Mouse (Mus musculus): ENCODE measurements around the gene Adat3. TPM values are rescaled to one million over a fixed set of nuclear protein-coding genes. Genes with fewer than 3 reads are reported as not detected.
A peak's percentile ranks its signal among the peaks of the same experiment; 100 is the strongest.

The Adat3 gene
- polyA plus RNA-seq (2015; fragmentation: Nextera tagmentation; extraction: Ambion mirVana) = 3.0 and 4.8 TPM in 2 replicates

DNA sequence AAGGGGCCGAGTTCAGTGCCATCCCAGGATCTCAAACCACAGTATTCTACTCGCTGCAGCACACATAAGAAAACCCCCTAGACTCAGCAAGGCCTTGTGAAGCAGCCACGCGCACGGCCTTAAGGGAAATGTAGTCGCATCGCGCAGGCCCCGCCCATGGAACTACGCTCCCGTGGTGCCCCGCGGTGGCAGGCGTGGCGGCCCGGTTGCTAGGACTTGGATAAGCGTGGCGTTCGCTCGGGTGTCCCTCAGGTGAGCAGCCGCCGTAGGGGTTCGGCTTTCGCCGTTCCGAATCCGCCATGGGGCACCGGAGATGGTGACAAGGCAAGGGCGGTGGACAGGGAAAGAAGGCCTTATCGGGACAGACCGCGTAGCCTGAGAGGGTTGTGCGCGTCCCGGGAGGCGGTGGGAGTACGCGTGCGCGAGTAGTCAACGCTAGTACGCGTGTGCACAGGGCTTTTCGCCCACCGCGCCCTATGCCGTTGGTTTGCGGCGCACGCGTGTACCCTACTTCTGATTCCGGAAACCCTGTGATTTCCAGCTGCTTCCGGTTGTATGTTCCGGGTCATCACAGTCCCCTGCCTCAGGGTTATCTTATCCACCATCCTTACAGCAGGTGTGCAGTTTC is at the start of gene Adat3, which contains the start of gene Scamp4:
Gene Adat3, plus strand, starts transcription at position 183 of the 628 bp plus-strand sequence.
Gene Scamp4, plus strand, starts transcription at position 175 of the 628 bp plus-strand sequence.
- Histone ChIP-seq H3K4me2 (peak within 1 kb of the TSS; percentile 87), H3K36me3 (peaks cover 19% of the 10 kb centered on the region), H3K27ac (replicated peaks) (peak within 1 kb of the TSS; percentile 90), H3K27me3 (peaks cover 5% of the 10 kb centered on the region; the same call in 1 of the 2 replicates), H3K9ac (peak within 1 kb of the TSS; percentile 83), H3K4me1 (replicated peaks) (peaks cover 24% of the 10 kb centered on the region), H3K4me3 (peak within 1 kb of the TSS; percentile 72), H3K9me3 (no peaks in the 10 kb centered on the region)
- under 1% methylated on average over 54 of the region's 54 CpGs for WGBS
- peak; percentile 96 for ATAC-seq (ENCODE audit: low read depth)

DNA sequence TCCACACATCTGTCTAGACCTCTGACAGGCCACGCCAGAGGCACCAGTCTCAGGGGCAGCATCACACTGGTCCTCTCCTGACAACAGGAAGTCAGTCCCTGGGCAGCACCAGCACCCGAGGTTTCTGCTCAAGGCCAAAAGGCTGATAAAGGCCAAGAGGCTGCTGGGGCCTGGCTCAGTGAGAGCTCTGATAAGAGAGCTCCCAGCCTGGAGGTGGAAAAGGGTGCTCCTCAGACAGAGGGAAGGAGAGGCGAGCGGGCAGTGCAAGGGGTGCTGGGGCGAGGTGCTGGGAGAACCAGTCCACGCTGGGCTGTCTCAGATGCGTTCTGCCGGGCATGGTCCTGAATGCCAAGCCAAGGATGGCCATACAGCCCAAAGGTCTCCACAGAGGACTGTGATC is 49.1 kb upstream of the Adat3 start:
- Histone ChIP-seq H3K27me3 (no peaks in the 10 kb centered on the region), H3K9me3 (no peaks in the 10 kb centered on the region), H3K9ac (no peak overlapping the region), H3K4me2 (no peak overlapping the region), H3K36me3 (peaks cover 21% of the 10 kb centered on the region), H3K4me3 (no peak overlapping the region), H3K4me1 (replicated peaks) (peaks cover 22% of the 10 kb centered on the region), H3K27ac (replicated peaks) (no peak overlapping the region)
- no peak for ATAC-seq (ENCODE audit: low read depth)
- 92% methylated on average over 8 of the region's 8 CpGs for WGBS

DNA sequence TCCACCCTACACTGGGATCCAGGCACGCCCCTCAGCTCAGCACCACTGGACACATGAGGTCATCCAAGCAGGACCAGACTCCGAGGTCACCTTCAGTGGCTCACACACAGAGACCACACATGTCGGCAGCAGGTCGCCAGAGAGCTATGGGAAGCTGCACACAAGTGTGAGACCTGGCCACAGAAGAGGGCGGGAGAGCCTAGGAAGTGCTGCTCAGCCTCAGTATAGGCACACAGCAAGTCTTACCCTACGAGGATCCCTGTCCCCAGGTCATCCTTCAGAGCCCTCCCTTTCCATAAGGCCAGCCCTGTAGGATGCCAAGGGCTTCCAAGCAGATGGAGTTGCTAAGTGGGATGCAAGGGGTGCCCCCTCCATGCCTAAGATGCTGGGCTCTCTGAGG is 48.7 kb upstream of the Adat3 start:
- H3K27me3 ChIP-seq = no peaks in the 10 kb centered on the region
- H3K9me3 ChIP-seq = no peaks in the 10 kb centered on the region
- ATAC-seq (ENCODE audit: low read depth) = no peak
- peaks cover 18% of the 10 kb centered on the region for H3K36me3 ChIP-seq
- no peak overlapping the region for H3K9ac ChIP-seq
- H3K4me1 ChIP-seq (replicated peaks) = peaks cover 23% of the 10 kb centered on the region
- 90% methylated on average over 6 of the region's 6 CpGs for WGBS
- no peak overlapping the region for H3K4me3 ChIP-seq
- no peak overlapping the region for H3K27ac ChIP-seq (replicated peaks)
- no peak overlapping the region for H3K4me2 ChIP-seq

DNA sequence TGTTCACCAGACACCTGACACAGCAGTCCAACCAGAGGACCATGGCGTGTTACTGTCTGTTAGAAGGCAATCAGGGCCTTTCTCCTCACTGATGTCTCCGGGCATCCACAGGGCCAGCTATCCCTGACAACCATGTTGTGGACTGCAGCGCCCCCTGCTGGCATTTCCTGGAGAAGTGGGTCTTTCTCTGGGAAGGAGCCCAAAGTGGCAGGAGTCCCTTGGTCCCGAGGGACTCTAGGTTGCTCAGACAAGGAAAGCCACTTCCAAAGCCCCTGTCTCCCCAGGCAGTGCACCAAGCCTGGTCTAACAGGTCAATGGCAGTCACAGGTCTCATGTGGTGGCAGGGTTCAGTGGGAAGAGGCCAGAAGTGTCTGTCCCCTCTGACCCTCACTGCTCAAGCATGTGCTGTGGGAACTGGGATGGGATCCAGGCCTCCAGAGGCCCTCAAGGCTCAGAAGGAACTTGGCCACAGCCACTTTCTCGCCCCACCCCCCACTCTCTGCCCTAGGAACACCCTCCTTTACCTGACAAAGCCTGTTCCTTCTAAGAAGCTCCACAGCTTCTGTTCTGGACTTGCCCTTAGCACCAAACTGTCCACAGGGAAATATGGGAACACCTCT is 45.2 kb upstream of the Adat3 start:
- H3K9me3 ChIP-seq = no peaks in the 10 kb centered on the region
- WGBS = 31% methylated on average over 5 of the region's 5 CpGs
- peak overlapping the region; percentile 49; the same call in 1 of the 2 replicates for H3K9ac ChIP-seq
- H3K4me1 ChIP-seq (replicated peaks) = peaks cover 47% of the 10 kb centered on the region
- no peak overlapping the region for H3K4me3 ChIP-seq
- H3K27me3 ChIP-seq = no peaks in the 10 kb centered on the region
- H3K4me2 ChIP-seq = no peak overlapping the region
- H3K27ac ChIP-seq (replicated peaks) = no peak overlapping the region
- no peak for ATAC-seq (ENCODE audit: low read depth)
- no peaks in the 10 kb centered on the region for H3K36me3 ChIP-seq

DNA sequence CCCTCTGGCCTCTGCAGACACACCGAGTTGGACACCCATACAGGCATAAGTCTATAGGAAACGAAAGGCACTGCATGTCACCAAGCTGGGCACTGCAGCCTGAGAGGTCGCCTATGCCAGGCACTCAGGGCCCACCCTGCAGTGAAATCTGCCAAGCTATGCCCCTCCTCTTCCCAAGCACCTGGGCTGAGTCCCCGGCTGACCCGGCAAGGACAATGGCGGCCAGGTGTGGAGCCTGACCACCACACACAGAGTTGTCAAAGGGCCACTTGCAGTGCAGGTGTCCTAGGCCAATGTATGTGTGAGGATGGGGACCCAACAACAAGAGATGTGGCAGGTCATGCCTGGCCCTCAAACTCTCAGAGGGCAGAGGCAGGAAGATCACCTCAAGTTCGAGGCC is 43.2 kb upstream of the Adat3 start:
- H3K36me3 ChIP-seq = no peaks in the 10 kb centered on the region
- no peak overlapping the region for H3K27ac ChIP-seq (replicated peaks)
- H3K4me3 ChIP-seq = no peak overlapping the region
- no peak overlapping the region; the same call in 1 of the 2 replicates for H3K9ac ChIP-seq
- no peaks in the 10 kb centered on the region for H3K27me3 ChIP-seq
- peak overlapping the region; percentile 88 for H3K4me2 ChIP-seq
- no peak for ATAC-seq (ENCODE audit: low read depth)
- H3K4me1 ChIP-seq (replicated peaks) = peaks cover 54% of the 10 kb centered on the region
- no peaks in the 10 kb centered on the region for H3K9me3 ChIP-seq
- 92% methylated on average over 7 of the region's 7 CpGs for WGBS

DNA sequence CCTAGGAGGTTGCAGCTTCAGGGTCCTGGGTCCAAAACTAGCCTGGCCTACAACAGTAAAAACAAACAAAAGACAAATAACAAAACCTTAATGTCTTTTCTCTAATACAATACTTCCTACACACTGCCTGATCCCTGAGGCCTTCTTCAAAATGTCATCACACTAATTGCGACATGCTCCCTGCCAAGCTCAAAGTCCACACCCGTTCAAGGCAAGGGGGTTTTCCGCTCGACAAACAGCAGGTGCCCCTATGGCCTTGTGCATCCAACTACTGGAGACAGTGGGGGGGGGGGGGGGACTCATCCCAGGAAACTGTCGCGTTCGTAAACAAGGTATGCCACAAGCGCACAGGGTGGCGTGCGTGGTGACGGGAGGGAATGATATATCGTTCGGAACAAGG is 42.1 kb upstream of the Adat3 start:
- Histone ChIP-seq H3K4me3 (peak overlapping the region; percentile 95), H3K27me3 (no peaks in the 10 kb centered on the region), H3K36me3 (no peaks in the 10 kb centered on the region; the same call in 1 of the 2 replicates), H3K9ac (peak overlapping the region; percentile 92), H3K27ac (replicated peaks) (no peak overlapping the region), H3K9me3 (no peaks in the 10 kb centered on the region), H3K4me2 (peak overlapping the region; percentile 88), H3K4me1 (replicated peaks) (peaks cover 55% of the 10 kb centered on the region)
- ATAC-seq (ENCODE audit: low read depth) = 0 out of 2 replicates have a peak, but pooled peaks have one; percentile 0
- 0% methylated on average over 13 of the region's 13 CpGs for WGBS

DNA sequence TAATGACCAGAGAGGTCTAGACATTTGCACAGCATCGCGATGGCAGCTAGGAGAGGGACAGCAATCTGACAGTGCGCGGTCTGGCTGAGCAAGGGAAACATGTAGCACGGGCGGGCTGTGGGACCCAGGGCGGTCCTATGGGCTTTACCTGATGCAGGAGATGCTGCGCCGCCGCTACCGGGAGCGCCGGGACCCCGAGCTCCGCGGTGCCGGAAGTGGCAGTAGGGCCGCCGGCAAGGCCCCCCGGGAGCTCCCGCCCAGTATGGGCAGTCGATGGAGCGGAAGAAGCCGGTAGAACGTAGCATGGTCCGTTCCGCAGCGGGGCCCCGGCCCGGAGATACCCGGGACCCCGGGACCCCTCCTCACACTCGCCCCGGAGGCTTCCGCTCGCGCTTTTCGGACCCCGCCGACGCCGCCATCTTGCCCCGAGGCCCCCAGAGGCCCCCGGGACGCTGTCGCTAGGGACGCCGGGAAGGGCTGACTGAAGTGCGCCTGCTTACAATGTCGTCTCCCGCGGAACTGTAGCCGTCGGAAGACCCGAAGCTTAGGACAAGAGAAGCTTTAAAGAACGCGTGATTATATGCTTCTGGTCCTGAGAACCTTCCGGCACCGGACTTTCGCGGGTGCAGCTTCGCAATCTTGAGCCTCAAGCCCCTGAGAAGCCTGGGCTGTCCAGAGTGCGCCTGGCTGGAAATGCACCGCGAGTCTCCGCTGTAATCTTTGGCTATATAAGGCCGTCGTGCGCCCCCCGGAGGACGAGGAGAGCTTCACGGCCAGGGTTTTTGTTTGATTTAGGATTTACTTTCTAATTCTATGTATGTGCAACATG is 41.4 kb upstream of the Adat3 start, which contains the start of gene Rexo1:
Gene Rexo1, minus strand, starts transcription at position 445 of the 829 bp plus-strand sequence.
- under 1% methylated on average over 72 of the region's 72 CpGs for WGBS
- peaks cover 62% of the 10 kb centered on the region for H3K4me1 ChIP-seq (replicated peaks)
- H3K4me2 ChIP-seq = peak within 1 kb of the TSS; percentile 88
- no peaks in the 10 kb centered on the region; the same call in 1 of the 2 replicates for H3K36me3 ChIP-seq
- H3K27me3 ChIP-seq = no peaks in the 10 kb centered on the region
- peak within 1 kb of the TSS; percentile 92 for H3K9ac ChIP-seq
- H3K9me3 ChIP-seq = no peaks in the 10 kb centered on the region
- peak within 1 kb of the TSS; percentile 95 for H3K4me3 ChIP-seq
- ATAC-seq (ENCODE audit: low read depth) = peak; percentile 75
- peak within 1 kb of the TSS; percentile 88 for H3K27ac ChIP-seq (replicated peaks)

DNA sequence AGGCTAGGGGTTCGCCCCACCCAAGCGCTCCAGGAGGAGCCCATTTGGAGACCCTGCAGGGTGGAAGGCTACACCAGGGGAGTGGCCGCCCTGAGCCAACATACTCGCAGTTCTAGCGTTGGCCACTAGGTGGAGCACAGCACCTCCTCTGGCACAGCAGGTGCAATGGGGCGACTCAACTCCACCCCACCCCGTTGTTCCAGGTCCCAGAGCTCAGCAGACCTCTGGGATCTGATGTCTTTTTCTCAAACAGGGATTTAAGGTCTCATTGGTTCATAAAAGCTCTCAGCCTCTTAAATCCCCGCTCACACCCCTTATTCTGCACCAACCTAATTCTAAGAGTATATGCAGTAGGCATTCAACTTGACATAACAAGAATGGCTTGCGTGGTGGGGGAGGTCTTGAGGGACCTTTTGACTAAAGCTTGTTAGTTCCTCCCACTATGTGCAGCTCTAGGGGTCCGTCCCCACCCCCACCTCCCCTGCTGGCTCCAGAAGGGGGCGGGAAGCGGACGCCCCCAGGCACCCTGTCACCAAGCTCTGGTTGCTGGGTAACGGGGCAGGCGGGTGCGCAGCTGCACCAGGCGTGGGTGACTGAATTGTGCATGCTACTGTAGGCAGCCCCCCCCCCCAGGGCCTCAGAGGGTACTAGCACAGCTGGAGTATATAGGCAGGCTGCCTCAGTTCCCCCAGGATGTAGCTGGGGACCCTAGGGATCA is 36.1 kb upstream of the Adat3 start:
- H3K36me3 ChIP-seq = peaks cover 10% of the 10 kb centered on the region
- H3K9ac ChIP-seq = peak overlapping the region; percentile 39
- WGBS = 14% methylated on average over 17 of the region's 17 CpGs
- H3K4me2 ChIP-seq = peak overlapping the region; percentile 45
- peaks cover 63% of the 10 kb centered on the region for H3K4me1 ChIP-seq (replicated peaks)
- ATAC-seq (ENCODE audit: low read depth) = peak; percentile 68
- peak overlapping the region; percentile 2; the same call in 1 of the 2 replicates for H3K4me3 ChIP-seq
- no peaks in the 10 kb centered on the region for H3K27me3 ChIP-seq
- H3K9me3 ChIP-seq = no peaks in the 10 kb centered on the region
- H3K27ac ChIP-seq (replicated peaks) = peak overlapping the region; percentile 85

DNA sequence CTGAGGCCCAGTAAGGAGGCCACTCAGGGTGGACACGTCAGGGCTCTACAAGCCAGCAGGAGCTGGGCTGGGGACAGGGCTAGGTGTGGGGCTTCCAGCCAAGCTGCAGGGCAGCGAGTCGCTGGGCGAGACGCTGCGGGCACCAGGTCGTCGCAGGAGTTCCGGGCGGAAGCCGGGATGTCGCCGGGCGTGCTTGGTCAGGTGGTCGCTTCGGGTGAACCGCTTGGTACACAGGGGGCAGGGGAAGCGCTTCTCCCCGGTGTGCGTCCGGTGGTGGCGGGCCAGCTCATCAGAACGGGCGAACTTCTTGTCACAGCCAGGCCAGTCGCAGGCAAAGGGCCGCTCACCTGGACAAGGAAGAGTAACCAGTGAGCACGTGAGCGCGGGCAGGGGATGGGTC is 33.8 kb upstream of the Adat3 start:
- ATAC-seq (ENCODE audit: low read depth) = no peak
- Histone ChIP-seq H3K27me3 (no peaks in the 10 kb centered on the region), H3K4me1 (replicated peaks) (peaks cover 74% of the 10 kb centered on the region), H3K27ac (replicated peaks) (no peak overlapping the region), H3K4me2 (no peak overlapping the region), H3K36me3 (peaks cover 10% of the 10 kb centered on the region), H3K9me3 (no peaks in the 10 kb centered on the region), H3K9ac (no peak overlapping the region), H3K4me3 (no peak overlapping the region)
- 96% methylated on average over 29 of the region's 29 CpGs for WGBS

DNA sequence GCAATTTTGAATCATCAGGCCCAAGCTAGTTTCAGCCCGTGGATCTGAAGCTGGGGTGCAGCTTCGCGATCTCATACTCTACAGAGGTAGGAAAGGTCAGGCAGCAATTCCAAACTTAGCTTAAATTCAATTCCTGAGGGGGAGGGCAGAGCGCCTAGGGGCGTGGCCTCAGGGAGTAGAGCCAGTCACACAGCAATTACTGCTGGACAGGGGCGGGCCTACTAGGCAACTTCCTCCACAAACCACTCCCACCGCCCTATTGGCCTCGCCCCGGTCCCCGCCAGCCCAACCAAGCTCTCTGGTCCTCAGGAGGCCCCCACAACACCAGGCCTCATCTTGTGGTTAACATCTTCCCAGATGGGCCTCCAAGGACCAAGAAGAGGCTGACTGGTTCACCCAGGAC is 33.0 kb upstream of the Adat3 start:
- peaks cover 82% of the 10 kb centered on the region for H3K4me1 ChIP-seq (replicated peaks)
- no peak for ATAC-seq (ENCODE audit: low read depth)

DNA sequence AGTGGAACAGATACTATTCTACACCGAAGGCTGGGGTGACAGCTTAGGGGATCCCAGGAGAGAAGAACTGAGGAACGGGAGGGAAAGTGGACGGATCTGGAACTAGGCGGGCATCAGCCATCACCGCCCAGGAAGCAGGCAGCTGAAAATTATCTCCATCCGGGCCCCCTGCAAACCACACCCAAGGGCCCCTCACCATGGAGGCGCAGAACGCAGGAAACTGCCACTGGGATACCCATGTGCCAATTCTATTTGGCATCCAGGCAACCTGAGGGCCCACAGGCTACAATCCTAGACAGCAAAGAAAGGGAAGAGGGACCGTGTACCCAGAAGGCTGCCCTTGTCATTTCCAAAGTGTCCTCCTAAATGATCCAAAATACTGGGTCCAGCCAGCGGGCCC is 32.3 kb upstream of the Adat3 start:
- no peak for ATAC-seq (ENCODE audit: low read depth)
- Histone ChIP-seq H3K9me3 (no peaks in the 10 kb centered on the region), H3K27me3 (no peaks in the 10 kb centered on the region), H3K36me3 (peaks cover 10% of the 10 kb centered on the region), H3K4me2 (peak overlapping the region; percentile 45; the same call in 1 of the 2 replicates), H3K4me3 (no peak overlapping the region), H3K27ac (replicated peaks) (no peak overlapping the region), H3K4me1 (replicated peaks) (peaks cover 89% of the 10 kb centered on the region), H3K9ac (peak overlapping the region; percentile 61; the same call in 1 of the 2 replicates)
- 92% methylated on average over 10 of the region's 10 CpGs for WGBS

More for the DNA sequence above, 33.0 kb upstream of the Adat3 start:
- H3K27ac ChIP-seq (replicated peaks) = no peak overlapping the region
- peaks cover 10% of the 10 kb centered on the region for H3K36me3 ChIP-seq
- 0 out of 2 replicates have a peak overlapping the region, but pooled peaks have one; percentile 4 for H3K4me2 ChIP-seq
- 34% methylated on average over 10 of the region's 10 CpGs for WGBS
- H3K9me3 ChIP-seq = no peaks in the 10 kb centered on the region
- H3K27me3 ChIP-seq = no peaks in the 10 kb centered on the region
- H3K4me3 ChIP-seq = no peak overlapping the region
- no peak overlapping the region for H3K9ac ChIP-seq

Data from neural tube, embryonic 13.5 days (tissue).